In the genomic region with DNA sequence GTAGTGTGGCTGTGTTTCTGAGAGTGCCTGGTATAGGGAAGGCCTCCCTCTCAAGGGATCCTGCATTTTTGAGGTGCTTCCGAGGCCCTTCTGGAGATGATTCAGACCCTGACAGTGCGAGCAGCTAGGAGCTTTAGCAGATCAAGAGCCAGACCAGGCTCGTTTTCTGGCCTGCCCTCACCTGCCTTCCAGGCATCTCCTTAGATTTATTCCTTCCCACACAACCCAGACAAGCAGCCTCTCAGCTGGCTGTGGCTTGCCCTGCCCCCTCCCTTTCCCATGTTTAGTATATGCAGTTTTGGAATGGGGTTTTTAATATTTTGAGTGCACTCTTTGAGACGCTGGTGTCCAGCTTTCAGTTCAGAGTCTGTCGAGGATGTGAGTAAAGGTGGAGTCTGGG, we compare ENCODE assay signal across 12 mouse cellular contexts.
DNase-seq lines count a peak whose midpoint lies in the region; ATAC-seq and TF ChIP-seq lines count a peak whose summit lies in the region.
"Had no signal": no experiment of that assay in that cellular context is flagged by ENCODE, and none has a peak within 500 bp of the region (broad histone marks: within the 10 kb centered on the region; RNA-seq: fewer than 3 reads in every experiment).

No protein-coding gene starts in this region.

- H3K9me3 ChIP-seq in lung, embryonic 16.5 days (ENCODE audit: control insufficient read depth, low read length), result no peaks in the 10 kb centered on the region
- H3K9me3 ChIP-seq in forebrain, postnatal 0 days (ENCODE audit: low read length), result no peaks in the 10 kb centered on the region
- no peaks in the 10 kb centered on the region for H3K9me3 ChIP-seq in midbrain, embryonic 10.5 days (replicated peaks)
- H3K9me3 ChIP-seq in liver, postnatal 0 days (ENCODE audit: low read length), result no peaks in the 10 kb centered on the region
- H3K9me3 ChIP-seq: liver, embryonic 12.5 days had no signal

- no peak for TF ChIP-seq CTCF in forebrain, postnatal 0 days (IDR thresholded peaks at IDR 0.05; ENCODE audit: low read depth)
- TF ChIP-seq CTCF in liver, postnatal 0 days (IDR thresholded peaks at IDR 0.05; ENCODE audit: low read depth), result no peak

- 54% methylated on average over 5 of the region's 5 CpGs for WGBS in lung, embryonic 16.5 days
- 32% methylated on average over 5 of the region's 5 CpGs for WGBS in forebrain, postnatal 0 days
- 45% methylated on average over 5 of the region's 5 CpGs for WGBS in midbrain, embryonic 10.5 days
- 58% methylated on average over 5 of the region's 5 CpGs for WGBS in liver, postnatal 0 days (ENCODE audit: insufficient replicate concordance)

- DNase-seq in lung, postnatal 4 days, result no peak
- no peak for DNase-seq in forebrain, postnatal 0 days
- DNase-seq in midbrain, embryonic 10.5 days (ENCODE audit: low spot score), result no peak
- DNase-seq in frontal cortex, postnatal 10 days (ENCODE audit: low spot score in 2 of 2), result no peak
- DNase-seq in thymus, postnatal 0 days (ENCODE audit: low spot score), result no peak
- no peak for DNase-seq in liver, postnatal 0 days
- DNase-seq: embryo, embryonic 11 days; spleen, adult 18-20 months; thymus, adult 2 months had no signal

- ATAC-seq in lung, embryonic 16.5 days (ENCODE audit: low read depth), result no peak
- peak; percentile 17; the same call in 1 of the 2 replicates for ATAC-seq in forebrain, postnatal 0 days
- no peak for ATAC-seq in liver, postnatal 0 days
- ATAC-seq: activated CD4-positive, CD25-positive, alpha-beta regulatory T cell, adult 4 months; liver, embryonic 12.5 days had no signal

- H3K9ac ChIP-seq in lung, embryonic 16.5 days (ENCODE audit: low read length), result peak overlapping the region; percentile 31; the same call in 1 of the 2 replicates
- H3K9ac ChIP-seq in forebrain, postnatal 0 days, result no peak overlapping the region
- H3K9ac ChIP-seq in liver, postnatal 0 days (replicated peaks), result no peak overlapping the region
- H3K9ac ChIP-seq: liver, embryonic 12.5 days had no signal

- no peak overlapping the region for H3K4me3 ChIP-seq in lung, embryonic 16.5 days (ENCODE audit: low read length)
- no peak overlapping the region for H3K4me3 ChIP-seq in forebrain, postnatal 0 days (ENCODE audit: low read depth, low read length)
- H3K4me3 ChIP-seq in midbrain, embryonic 10.5 days, result no peak overlapping the region
- H3K4me3 ChIP-seq in liver, postnatal 0 days (ENCODE audit: low read depth, low read length), result no peak overlapping the region
- H3K4me3 ChIP-seq: liver, embryonic 12.5 days had no signal

- H3K27ac ChIP-seq in lung, embryonic 16.5 days (ENCODE audit: low read length), result no peak overlapping the region
- no peak overlapping the region for H3K27ac ChIP-seq in forebrain, postnatal 0 days (ENCODE audit: low read depth, low read length)
- H3K27ac ChIP-seq in midbrain, embryonic 10.5 days (replicated peaks), result peak overlapping the region; percentile 76
- H3K27ac ChIP-seq in liver, postnatal 0 days (ENCODE audit: low read depth), result no peak overlapping the region
- H3K27ac ChIP-seq: liver, embryonic 12.5 days had no signal

- H3K4me1 ChIP-seq in lung, embryonic 16.5 days (replicated peaks; ENCODE audit: control insufficient read depth, insufficient read depth, low read length), result peaks cover 8% of the 10 kb centered on the region
- no peaks in the 10 kb centered on the region for H3K4me1 ChIP-seq in forebrain, postnatal 0 days (ENCODE audit: insufficient read depth)
- H3K4me1 ChIP-seq in midbrain, embryonic 10.5 days, result peaks cover 37% of the 10 kb centered on the region
- peaks cover 4% of the 10 kb centered on the region; the same call in 1 of the 2 replicates for H3K4me1 ChIP-seq in liver, postnatal 0 days (ENCODE audit: insufficient read depth)
- H3K4me1 ChIP-seq: liver, embryonic 12.5 days had no signal

- no peak for TF ChIP-seq EP300 in liver, postnatal 0 days (IDR thresholded peaks at IDR 0.05; ENCODE audit: low read depth)

- no peaks in the 10 kb centered on the region for H3K36me3 ChIP-seq in lung, embryonic 16.5 days (ENCODE audit: control insufficient read depth, insufficient read depth, low read length)
- no peaks in the 10 kb centered on the region for H3K36me3 ChIP-seq in forebrain, postnatal 0 days (ENCODE audit: insufficient read depth)
- 0 out of 2 replicates have a peak, but pooled peaks cover 3% of the 10 kb centered on the region for H3K36me3 ChIP-seq in midbrain, embryonic 10.5 days
- no peaks in the 10 kb centered on the region; the same call in 1 of the 2 replicates for H3K36me3 ChIP-seq in liver, postnatal 0 days (replicated peaks; ENCODE audit: insufficient read depth, low read length)
- H3K36me3 ChIP-seq: liver, embryonic 12.5 days had no signal

- H3K27me3 ChIP-seq in lung, embryonic 16.5 days (ENCODE audit: control insufficient read depth, insufficient read depth, low read depth, low read length), result no peaks in the 10 kb centered on the region
- H3K27me3 ChIP-seq in forebrain, postnatal 0 days (ENCODE audit: insufficient read depth, low read length), result no peaks in the 10 kb centered on the region
- no peaks in the 10 kb centered on the region; the same call in 1 of the 2 replicates for H3K27me3 ChIP-seq in midbrain, embryonic 10.5 days (ENCODE audit: low read depth, poor library complexity, severe bottlenecking)
- H3K27me3 ChIP-seq in liver, postnatal 0 days (ENCODE audit: insufficient read depth, low read length), result no peaks in the 10 kb centered on the region
- H3K27me3 ChIP-seq: liver, embryonic 12.5 days had no signal

- no peak overlapping the region for H3K4me2 ChIP-seq in lung, embryonic 16.5 days (ENCODE audit: low read depth, low read length)
- no peak overlapping the region for H3K4me2 ChIP-seq in forebrain, postnatal 0 days (ENCODE audit: low read depth)
- H3K4me2 ChIP-seq in liver, postnatal 0 days (ENCODE audit: low read depth, low read length), result no peak overlapping the region
- H3K4me2 ChIP-seq: liver, embryonic 12.5 days had no signal
